Mouse (Mus musculus): Measurements from ENCODE around the gene Jhy. TPM values are rescaled to one million over a fixed set of nuclear protein-coding genes. Genes with fewer than 3 reads are reported as not detected.

Gene Jhy
- polyA plus RNA-seq, 1 experiment: not detected

- TF ChIP-seq MAX (IDR thresholded peaks at IDR 0.05) (no peak), MYOG (IDR thresholded peaks at IDR 0.05; ENCODE audit: control insufficient read depth, extremely low read depth, insufficient read length) (no peak), CTCF (IDR thresholded peaks at IDR 0.05; ENCODE audit: control insufficient read depth, insufficient read depth, insufficient read length) (no peak), MYOD1 (IDR thresholded peaks at IDR 0.05; ENCODE audit: control insufficient read depth, insufficient read length, low read depth) (no peak), USF1 (IDR thresholded peaks at IDR 0.05; ENCODE audit: low read depth) (no peak), FOSL1 (IDR thresholded peaks at IDR 0.05; ENCODE audit: insufficient read depth, low read length, poor library complexity, severe bottlenecking) (no peak), CEBPB (IDR thresholded peaks at IDR 0.05; ENCODE audit: low read depth) (no peak)
- H3ac ChIP-seq (ENCODE audit: control insufficient read depth, insufficient read length, low read depth): no peak overlapping the region
- H3K36me3 ChIP-seq (ENCODE audit: control insufficient read depth, insufficient read depth): no peaks in the 10 kb centered on the region
- no peaks in the 10 kb centered on the region for H3K79me2 ChIP-seq (ENCODE audit: control insufficient read depth, insufficient read depth)
- no peak overlapping the region for H3K4me3 ChIP-seq (ENCODE audit: insufficient read depth, poor library complexity, severe bottlenecking)
- no peaks in the 10 kb centered on the region for H3K27me3 ChIP-seq (ENCODE audit: control insufficient read depth, insufficient read depth, insufficient read length)
- no peaks in the 10 kb centered on the region for H3K79me3 ChIP-seq (ENCODE audit: low read depth)
Measured at GRCm38 (mm10) chr9:40997116-40997779, 33.3 kb upstream of the Jhy start.

- TF ChIP-seq USF1 (IDR thresholded peaks at IDR 0.05; ENCODE audit: low read depth) (peak; percentile 65), MYOG (IDR thresholded peaks at IDR 0.05; ENCODE audit: control insufficient read depth, extremely low read depth, insufficient read length) (no peak)
- H3K79me3 ChIP-seq (ENCODE audit: low read depth): no peaks in the 10 kb centered on the region
- no peak overlapping the region for H3ac ChIP-seq (ENCODE audit: control insufficient read depth, insufficient read length, low read depth)
Measured at GRCm38 (mm10) chr9:40994075-40994474, 30.2 kb upstream of the Jhy start.

GRCm38 (mm10) chr9:40991511-40991910, 27.6 kb upstream of the Jhy start:
- H3K4me3 ChIP-seq (ENCODE audit: insufficient read depth, poor library complexity, severe bottlenecking): no peak overlapping the region
- H3K36me3 ChIP-seq (ENCODE audit: control insufficient read depth, insufficient read depth): no peaks in the 10 kb centered on the region
- TF ChIP-seq MYOG (IDR thresholded peaks at IDR 0.05; ENCODE audit: control insufficient read depth, extremely low read depth, insufficient read length): no peak
- no peak for TF ChIP-seq MAX (IDR thresholded peaks at IDR 0.05)
- TF ChIP-seq MYOD1 (IDR thresholded peaks at IDR 0.05; ENCODE audit: control insufficient read depth, insufficient read length, low read depth): no peak
- no peak for TF ChIP-seq CEBPB (IDR thresholded peaks at IDR 0.05; ENCODE audit: low read depth)
- TF ChIP-seq FOSL1 (IDR thresholded peaks at IDR 0.05; ENCODE audit: insufficient read depth, low read length, poor library complexity, severe bottlenecking): no peak
- no peak for TF ChIP-seq CTCF (IDR thresholded peaks at IDR 0.05; ENCODE audit: control insufficient read depth, insufficient read depth, insufficient read length)
- TF ChIP-seq USF1 (IDR thresholded peaks at IDR 0.05; ENCODE audit: low read depth): no peak
- no peaks in the 10 kb centered on the region for H3K79me2 ChIP-seq (ENCODE audit: control insufficient read depth, insufficient read depth)
- peaks cover 3% of the 10 kb centered on the region for H3K27me3 ChIP-seq (ENCODE audit: control insufficient read depth, insufficient read depth, insufficient read length)
- H3ac ChIP-seq (ENCODE audit: control insufficient read depth, insufficient read length, low read depth): no peak overlapping the region
- H3K79me3 ChIP-seq (ENCODE audit: low read depth): no peaks in the 10 kb centered on the region

More at GRCm38 (mm10) chr9:40994075-40994474, 30.2 kb upstream of the Jhy start:
- Histone ChIP-seq H3K4me3 (ENCODE audit: insufficient read depth, poor library complexity, severe bottlenecking) (no peak overlapping the region), H3K36me3 (ENCODE audit: control insufficient read depth, insufficient read depth) (no peaks in the 10 kb centered on the region), H3K27me3 (ENCODE audit: control insufficient read depth, insufficient read depth, insufficient read length) (no peaks in the 10 kb centered on the region), H3K79me2 (ENCODE audit: control insufficient read depth, insufficient read depth) (no peaks in the 10 kb centered on the region)

GRCm38 (mm10) chr9:40989940-40990588, 26.1 kb upstream of the Jhy start:
- peaks cover 3% of the 10 kb centered on the region for H3K27me3 ChIP-seq (ENCODE audit: control insufficient read depth, insufficient read depth, insufficient read length)
- TF ChIP-seq CEBPB (IDR thresholded peaks at IDR 0.05; ENCODE audit: low read depth) (no peak), FOSL1 (IDR thresholded peaks at IDR 0.05; ENCODE audit: insufficient read depth, low read length, poor library complexity, severe bottlenecking) (no peak), MAX (IDR thresholded peaks at IDR 0.05) (no peak), MYOD1 (IDR thresholded peaks at IDR 0.05; ENCODE audit: control insufficient read depth, insufficient read length, low read depth) (no peak), CTCF (IDR thresholded peaks at IDR 0.05; ENCODE audit: control insufficient read depth, insufficient read depth, insufficient read length) (no peak), USF1 (IDR thresholded peaks at IDR 0.05; ENCODE audit: low read depth) (no peak), MYOG (IDR thresholded peaks at IDR 0.05; ENCODE audit: control insufficient read depth, extremely low read depth, insufficient read length) (no peak)
- H3ac ChIP-seq (ENCODE audit: control insufficient read depth, insufficient read length, low read depth): no peak overlapping the region
- no peaks in the 10 kb centered on the region for H3K79me3 ChIP-seq (ENCODE audit: low read depth)
- H3K36me3 ChIP-seq (ENCODE audit: control insufficient read depth, insufficient read depth): no peaks in the 10 kb centered on the region
- no peak overlapping the region for H3K4me3 ChIP-seq (ENCODE audit: insufficient read depth, poor library complexity, severe bottlenecking)
- H3K79me2 ChIP-seq (ENCODE audit: control insufficient read depth, insufficient read depth): no peaks in the 10 kb centered on the region

- H3K27me3 ChIP-seq (ENCODE audit: control insufficient read depth, insufficient read depth, insufficient read length): peaks cover 3% of the 10 kb centered on the region
- H3K79me2 ChIP-seq (ENCODE audit: control insufficient read depth, insufficient read depth): no peaks in the 10 kb centered on the region
- TF ChIP-seq CTCF (IDR thresholded peaks at IDR 0.05; ENCODE audit: control insufficient read depth, insufficient read depth, insufficient read length) (no peak), MAX (IDR thresholded peaks at IDR 0.05) (no peak), USF1 (IDR thresholded peaks at IDR 0.05; ENCODE audit: low read depth) (no peak), FOSL1 (IDR thresholded peaks at IDR 0.05; ENCODE audit: insufficient read depth, low read length, poor library complexity, severe bottlenecking) (no peak), CEBPB (IDR thresholded peaks at IDR 0.05; ENCODE audit: low read depth) (no peak), MYOD1 (IDR thresholded peaks at IDR 0.05; ENCODE audit: control insufficient read depth, insufficient read length, low read depth) (no peak)
- no peak overlapping the region for H3ac ChIP-seq (ENCODE audit: control insufficient read depth, insufficient read length, low read depth)
- no peaks in the 10 kb centered on the region for H3K36me3 ChIP-seq (ENCODE audit: control insufficient read depth, insufficient read depth)
- no peaks in the 10 kb centered on the region for H3K79me3 ChIP-seq (ENCODE audit: low read depth)
- H3K4me3 ChIP-seq (ENCODE audit: insufficient read depth, poor library complexity, severe bottlenecking): no peak overlapping the region
Measured at GRCm38 (mm10) chr9:40984313-40984712, 20.4 kb upstream of the Jhy start.
